Mouse (Mus musculus) forebrain, embryonic 14.5 days (tissue): ENCODE measurements around the gene Isg20. TPM values are rescaled to one million over a fixed set of nuclear protein-coding genes. Genes with fewer than 3 reads are reported as not detected.
A peak's percentile ranks its signal among the peaks of the same experiment; 100 is the strongest.

Experiments
- ATAC-seq: fragments of 200-750 bp; cut with Nextera tagmentation; 2 replicates; pipeline ENCODE4 v1.8.0; 2017; ENCODE audit warnings: mild to moderate bottlenecking, moderate library complexity
- DNase-seq: peaks from one replicate; pipeline ENCODE4 v3.0.0-alpha.2; 2015; ENCODE audit warnings: low spot score
- H3K27ac ChIP-seq: fragments of 300-500 bp; sonication (generic); 2 replicates; pipeline ENCODE4 v1.5.1; 2014; ENCODE audit warnings: low read depth, mild to moderate bottlenecking, control low read depth, low read length, moderate library complexity
- H3K27me3 ChIP-seq: fragments of 300-500 bp; sonication (generic); replicated peaks from 2 replicates; pipeline ENCODE4 v1.6.1; 2014; ENCODE audit warnings: low read length, control low read depth, mixed read lengths; ENCODE audit not compliant: control insufficient read depth, insufficient read depth
- H3K36me3 ChIP-seq: fragments of 300-500 bp; sonication (generic); 2 replicates; pipeline ENCODE4 v1.6.1; 2014; ENCODE audit warnings: low read length, control low read depth; ENCODE audit not compliant: control insufficient read depth, insufficient read depth
- H3K4me1 ChIP-seq: fragments of 300-500 bp; sonication (generic); 2 replicates; pipeline ENCODE4 v1.6.1; 2014; ENCODE audit warnings: antibody characterized with exemption, low read length, control low read depth; ENCODE audit not compliant: control insufficient read depth, insufficient read depth
- H3K4me2 ChIP-seq: fragments of 300-500 bp; sonication (generic); 2 replicates; pipeline ENCODE4 v1.6.1; 2014; ENCODE audit warnings: mild to moderate bottlenecking, control low read depth, low read length
- H3K4me3 ChIP-seq: fragments of 300-500 bp; sonication (generic); 2 replicates; pipeline ENCODE4 v1.5.1; 2014; ENCODE audit warnings: low read depth, low read length, control low read depth
- H3K9ac ChIP-seq: fragments of 300-500 bp; sonication (generic); 2 replicates; pipeline ENCODE4 v1.6.1; 2014; ENCODE audit warnings: mild to moderate bottlenecking, low read length, control low read depth, moderate library complexity
- H3K9me3 ChIP-seq: fragments of 300-500 bp; sonication (generic); replicated peaks from 2 replicates; pipeline ENCODE4 v1.6.1; 2016; ENCODE audit warnings: low read length, control low read depth, mixed read lengths; ENCODE audit not compliant: control insufficient read depth
- WGBS: fragments of 180-500 bp; shearing (Covaris S2); extraction: QIAGEN DNeasy Blood & Tissue Kit; methylation state at CpG from one replicate; pipeline ENCODE4 v1.1.7; 2014; 5-methylcytosine and 5-hydroxymethylcytosine counted together
- polyA plus RNA-seq: library from polyadenylated mRNA; unstranded; fragments of >200 nt; fragmentation: Nextera tagmentation; extraction: Ambion mirVana; gene quantifications from 2 replicates; pipeline ENCODE4 v1.2.1, GENCODE M21; 2014

Isg20 gene
- polyA plus RNA-seq, 1 experiment from 2014 or later: 0.65 TPM

DNA sequence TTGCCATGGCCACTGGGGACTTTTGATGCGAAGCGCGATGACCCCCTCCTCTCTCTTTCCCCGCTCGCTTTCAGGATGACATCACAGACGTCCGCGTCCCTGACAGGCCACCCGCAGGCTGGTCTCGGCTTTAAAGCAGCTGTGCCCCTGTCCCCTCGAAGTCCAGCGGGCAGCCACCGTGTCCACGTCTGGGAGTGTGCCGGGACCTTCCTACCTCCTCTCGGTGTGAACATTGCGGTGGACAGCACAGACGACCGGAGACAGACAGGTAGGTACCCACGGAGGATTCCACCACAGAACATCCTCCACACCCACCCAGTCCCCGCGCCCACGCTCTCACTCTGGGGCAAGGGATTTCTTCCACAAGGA lies 30.8 kb upstream of the Isg20 start:
- peak; percentile 85 for DNase-seq
- WGBS: 0% methylated on average over 23 of the region's 23 CpGs
- peak; percentile 64 for ATAC-seq
- H3K9me3 ChIP-seq: no peaks in the 10 kb centered on the region
- H3K4me3 ChIP-seq: peak overlapping the region; percentile 55
- H3K4me1 ChIP-seq: peaks cover 35% of the 10 kb centered on the region
- peak overlapping the region; percentile 80 for H3K9ac ChIP-seq
- H3K27me3 ChIP-seq: no peaks in the 10 kb centered on the region
- peak overlapping the region; percentile 81 for H3K4me2 ChIP-seq
- H3K36me3 ChIP-seq: no peaks in the 10 kb centered on the region
- H3K27ac ChIP-seq: peak overlapping the region; percentile 88

GRCm38 (mm10) chr7:78883016-78883725 lies 30.1 kb upstream of the Isg20 start:
- DNase-seq (peak; percentile 39), ATAC-seq (0 out of 2 replicates have a peak, but pooled peaks have one; percentile 5)
- peak overlapping the region; percentile 81 for H3K4me2 ChIP-seq
- peak overlapping the region; percentile 88 for H3K27ac ChIP-seq
- no peaks in the 10 kb centered on the region for H3K9me3 ChIP-seq
- peak overlapping the region; percentile 80 for H3K9ac ChIP-seq
- H3K4me1 ChIP-seq: peaks cover 42% of the 10 kb centered on the region
- peak overlapping the region; percentile 55 for H3K4me3 ChIP-seq
- no peaks in the 10 kb centered on the region for H3K27me3 ChIP-seq
- WGBS: under 1% methylated on average over 34 of the region's 34 CpGs
- H3K36me3 ChIP-seq: no peaks in the 10 kb centered on the region

DNA sequence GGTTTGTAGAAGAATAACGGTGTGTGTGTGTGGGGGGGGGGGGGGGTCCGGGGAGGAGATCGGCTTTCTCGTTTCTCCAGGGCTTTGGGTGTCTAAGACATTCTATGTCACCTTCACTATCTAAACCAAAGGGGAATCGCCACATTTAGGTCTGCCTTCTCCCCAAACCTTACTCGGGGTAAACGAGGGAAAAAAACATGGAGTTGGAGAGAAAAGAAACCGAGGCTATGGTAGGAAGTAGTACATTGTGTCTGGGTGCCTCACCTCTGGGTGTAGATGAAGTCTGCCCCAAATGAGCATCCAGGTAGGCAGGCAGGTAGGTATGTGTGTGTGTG lies 29.5 kb upstream of the Isg20 start:
- Histone ChIP-seq H3K27ac (peak overlapping the region; percentile 88), H3K9me3 (no peaks in the 10 kb centered on the region), H3K4me1 (peaks cover 42% of the 10 kb centered on the region), H3K27me3 (no peaks in the 10 kb centered on the region), H3K36me3 (no peaks in the 10 kb centered on the region), H3K4me3 (peak overlapping the region; percentile 55), H3K4me2 (peak overlapping the region; percentile 81), H3K9ac (peak overlapping the region; percentile 80)
- under 1% methylated on average over 8 of the region's 8 CpGs for WGBS
- DNase-seq (no peak), ATAC-seq (no peak)

GRCm38 (mm10) chr7:78884139-78884538 lies 29.1 kb upstream of the Isg20 start:
- Histone ChIP-seq H3K36me3 (no peaks in the 10 kb centered on the region), H3K27ac (peak overlapping the region; percentile 86), H3K4me2 (peak overlapping the region; percentile 81), H3K27me3 (no peaks in the 10 kb centered on the region), H3K9me3 (no peaks in the 10 kb centered on the region), H3K9ac (peak overlapping the region; percentile 47), H3K4me3 (peak overlapping the region; percentile 55), H3K4me1 (peaks cover 42% of the 10 kb centered on the region)
- DNase-seq: peak; percentile 96
- 2% methylated on average over 6 of the region's 6 CpGs for WGBS
- peak; percentile 72 for ATAC-seq

DNA sequence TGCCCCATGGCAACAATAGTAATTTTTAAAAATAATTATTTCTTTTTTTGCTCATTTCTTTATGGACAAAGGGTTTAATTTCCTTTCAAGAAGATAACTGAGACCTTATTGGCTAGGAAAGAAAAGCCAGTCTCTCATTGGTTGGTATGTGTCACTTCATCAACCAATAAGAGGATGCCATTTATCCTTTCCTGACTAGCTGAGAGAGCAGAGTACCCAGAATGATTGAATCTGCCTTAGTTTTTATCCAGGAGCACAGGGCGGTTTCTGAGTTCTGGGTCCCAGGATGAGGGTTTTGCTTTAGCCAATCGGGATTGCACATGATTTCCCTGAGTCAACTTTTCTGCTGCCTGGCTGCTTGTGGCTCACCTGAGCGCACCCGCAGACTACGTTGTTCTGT lies 27.8 kb upstream of the Isg20 start:
- Histone ChIP-seq H3K4me1 (peaks cover 42% of the 10 kb centered on the region), H3K9ac (peak overlapping the region; percentile 2; the same call in 1 of the 2 replicates), H3K36me3 (no peaks in the 10 kb centered on the region), H3K4me2 (peak overlapping the region; percentile 81), H3K9me3 (no peaks in the 10 kb centered on the region), H3K4me3 (peak overlapping the region; percentile 9), H3K27ac (peak overlapping the region; percentile 57), H3K27me3 (no peaks in the 10 kb centered on the region)
- 75% methylated on average over 5 of the region's 5 CpGs for WGBS
- no peak for ATAC-seq
- DNase-seq: peak; percentile 76

DNA sequence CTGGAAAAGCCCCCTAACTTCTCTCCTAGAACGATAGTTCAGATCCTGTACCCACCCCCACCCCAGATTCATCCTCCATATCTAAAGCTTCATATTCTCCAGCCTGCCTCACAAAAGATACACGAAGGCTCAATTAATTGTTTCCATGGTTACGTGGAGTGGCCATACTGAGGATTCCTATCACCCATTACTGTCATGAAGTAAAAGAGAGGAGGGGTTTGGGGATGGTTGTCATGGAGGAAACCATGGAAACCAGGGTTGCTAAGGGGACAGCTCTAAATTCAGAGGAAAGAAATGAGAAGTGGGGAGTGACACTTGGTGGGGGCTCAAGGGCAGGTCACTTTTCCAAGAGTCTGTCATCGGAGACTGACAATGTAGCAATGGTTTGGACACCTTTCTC lies 26.7 kb upstream of the Isg20 start:
- Histone ChIP-seq H3K9me3 (no peaks in the 10 kb centered on the region), H3K36me3 (no peaks in the 10 kb centered on the region), H3K27me3 (no peaks in the 10 kb centered on the region), H3K9ac (peak overlapping the region; percentile 25; the same call in 1 of the 2 replicates), H3K4me1 (peaks cover 42% of the 10 kb centered on the region), H3K4me3 (peak overlapping the region; percentile 18), H3K4me2 (peak overlapping the region; percentile 44), H3K27ac (peak overlapping the region; percentile 81)
- WGBS: 17% methylated on average over 4 of the region's 4 CpGs
- peak; percentile 85 for DNase-seq
- peak; percentile 8; the same call in 1 of the 2 replicates for ATAC-seq

DNA sequence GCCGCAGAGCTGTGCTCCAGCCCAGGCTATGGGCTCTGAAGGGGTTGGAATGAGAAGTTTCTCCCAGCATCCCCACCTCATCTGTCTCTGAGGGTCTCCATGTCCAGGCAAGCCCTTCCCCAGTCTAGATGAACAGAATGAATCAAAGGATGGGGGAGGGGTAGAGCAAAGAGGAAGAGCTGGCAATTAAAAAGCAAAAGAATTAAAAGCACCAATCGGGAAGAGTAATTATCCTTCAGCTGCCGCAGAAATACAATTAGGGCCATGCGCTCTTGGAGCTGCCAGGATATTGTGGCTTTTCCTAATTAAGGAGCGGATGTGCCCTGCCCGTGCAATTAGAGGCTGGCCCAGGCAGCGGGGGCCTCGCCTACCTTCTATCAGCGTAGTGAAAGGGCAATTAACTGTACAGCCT lies 25.8 kb upstream of the Isg20 start:
- H3K27ac ChIP-seq: peak overlapping the region; percentile 81
- ATAC-seq (peak; percentile 54), DNase-seq (peak; percentile 92)
- WGBS: 3% methylated on average over 9 of the region's 9 CpGs
- no peaks in the 10 kb centered on the region for H3K27me3 ChIP-seq
- peak overlapping the region; percentile 25; the same call in 1 of the 2 replicates for H3K9ac ChIP-seq
- H3K4me1 ChIP-seq: peaks cover 39% of the 10 kb centered on the region
- H3K4me3 ChIP-seq: peak overlapping the region; percentile 18; the same call in 1 of the 2 replicates
- peak overlapping the region; percentile 44 for H3K4me2 ChIP-seq
- no peaks in the 10 kb centered on the region for H3K9me3 ChIP-seq
- H3K36me3 ChIP-seq: no peaks in the 10 kb centered on the region

GRCm38 (mm10) chr7:78890641-78891040 lies 22.6 kb upstream of the Isg20 start:
- 3% methylated on average over 16 of the region's 16 CpGs for WGBS
- Histone ChIP-seq H3K9ac (no peak overlapping the region), H3K9me3 (no peaks in the 10 kb centered on the region), H3K27me3 (no peaks in the 10 kb centered on the region), H3K4me1 (peaks cover 28% of the 10 kb centered on the region), H3K36me3 (no peaks in the 10 kb centered on the region), H3K4me2 (no peak overlapping the region), H3K27ac (no peak overlapping the region), H3K4me3 (no peak overlapping the region)
- ATAC-seq (0 out of 2 replicates have a peak, but pooled peaks have one; percentile 9), DNase-seq (peak; percentile 87)

- Histone ChIP-seq H3K27me3 (no peaks in the 10 kb centered on the region), H3K9me3 (no peaks in the 10 kb centered on the region), H3K4me3 (no peak overlapping the region), H3K9ac (no peak overlapping the region), H3K36me3 (no peaks in the 10 kb centered on the region), H3K27ac (no peak overlapping the region), H3K4me1 (peaks cover 10% of the 10 kb centered on the region; the same call in 1 of the 2 replicates), H3K4me2 (no peak overlapping the region)
- no peak for ATAC-seq
- WGBS: 93% methylated on average over 10 of the region's 10 CpGs
- no peak for DNase-seq
Measured at GRCm38 (mm10) chr7:78893917-78894316, 19.3 kb upstream of the Isg20 start.
